Mouse (Mus musculus) embryonic facial prominence, embryonic 15.5 days (tissue): Measurements from ENCODE around the gene Kcnmb3. TPM values are rescaled to one million over a fixed set of nuclear protein-coding genes. Genes with fewer than 3 reads are reported as not detected.
"Not testable (repeated sequence)": the region's sequence is repeated elsewhere in the genome, so short reads cannot be mapped to it uniquely, and the experiment has no call there.

Experiments
- ATAC-seq: fragments of 200-750 bp; cut with Nextera tagmentation; 2 replicates; pipeline ENCODE4 v1.8.0; 2017; ENCODE audit warnings: low read depth, moderate TSS enrichment; ENCODE audit not compliant: insufficient number of reproducible peaks, low FRiP score, low TSS enrichment
- H3K27ac ChIP-seq: fragments of 300-500 bp; sonication (generic); replicated peaks from 2 replicates; pipeline ENCODE4 v1.5.1; 2015; ENCODE audit warnings: mild to moderate bottlenecking, inconsistent platforms
- H3K27me3 ChIP-seq: fragments of 300-500 bp; sonication (generic); 2 replicates; pipeline ENCODE4 v1.6.1; 2015; ENCODE audit warnings: inconsistent platforms
- H3K36me3 ChIP-seq: fragments of 300-500 bp; sonication (generic); 2 replicates; pipeline ENCODE4 v1.6.1; 2015; ENCODE audit warnings: mild to moderate bottlenecking, inconsistent platforms
- H3K4me1 ChIP-seq: fragments of 300-500 bp; sonication (generic); 2 replicates; pipeline ENCODE4 v1.6.1; 2015; ENCODE audit warnings: inconsistent platforms
- H3K4me2 ChIP-seq: fragments of 300-500 bp; sonication (generic); replicated peaks from 2 replicates; pipeline ENCODE4 v1.6.1; 2015; ENCODE audit warnings: mild to moderate bottlenecking, inconsistent platforms
- H3K4me3 ChIP-seq: fragments of 300-500 bp; sonication (generic); replicated peaks from 2 replicates; pipeline ENCODE4 v1.5.1; 2015; ENCODE audit warnings: mild to moderate bottlenecking, inconsistent platforms
- H3K9ac ChIP-seq: fragments of 300-500 bp; sonication (generic); 2 replicates; pipeline ENCODE4 v1.6.1; 2015; ENCODE audit warnings: inconsistent platforms
- H3K9me3 ChIP-seq: fragments of 300-500 bp; sonication (generic); replicated peaks from 2 replicates; pipeline ENCODE4 v1.6.1; 2016; ENCODE audit warnings: inconsistent platforms
- WGBS: fragments of 180-500 bp; shearing (Covaris S2); methylation state at CpG from one replicate; pipeline ENCODE4 v1.1.7; 2015; 5-methylcytosine and 5-hydroxymethylcytosine counted together
- polyA plus RNA-seq: library from polyadenylated mRNA; unstranded; fragments of >200 nt; fragmentation: Nextera tagmentation; extraction: Ambion mirVana; gene quantifications from 2 replicates; pipeline ENCODE4 v1.2.1, GENCODE M21; 2015

Gene Kcnmb3
- polyA plus RNA-seq, 1 experiment from 2014 or later = 0.59 TPM

GRCm38 (mm10) chr3:32468411-32468810 lies 23.6 kb downstream of the Kcnmb3 start:
- H3K9ac ChIP-seq = no peak overlapping the region
- H3K4me2 ChIP-seq = no peak overlapping the region
- 73% methylated on average over 4 of the region's 4 CpGs for WGBS
- H3K4me3 ChIP-seq = no peak overlapping the region
- no peak for ATAC-seq
- H3K36me3 ChIP-seq = peaks cover 6% of the 10 kb centered on the region; the same call in 1 of the 2 replicates
- no peaks in the 10 kb centered on the region for H3K4me1 ChIP-seq
- H3K27me3 ChIP-seq = no peaks in the 10 kb centered on the region
- H3K27ac ChIP-seq = no peak overlapping the region
- no peaks in the 10 kb centered on the region for H3K9me3 ChIP-seq

GRCm38 (mm10) chr3:32467321-32467720 lies 24.7 kb downstream of the Kcnmb3 start:
- WGBS = 95% methylated on average over 4 of the region's 4 CpGs
- no peaks in the 10 kb centered on the region for H3K4me1 ChIP-seq
- ATAC-seq = no peak
- no peaks in the 10 kb centered on the region for H3K9me3 ChIP-seq
- H3K36me3 ChIP-seq = peaks cover 15% of the 10 kb centered on the region
- no peak overlapping the region for H3K27ac ChIP-seq
- H3K9ac ChIP-seq = no peak overlapping the region
- no peak overlapping the region for H3K4me2 ChIP-seq
- H3K4me3 ChIP-seq = no peak overlapping the region
- H3K27me3 ChIP-seq = no peaks in the 10 kb centered on the region

GRCm38 (mm10) chr3:32459777-32460176 lies 32.3 kb downstream of the Kcnmb3 start:
- Histone ChIP-seq H3K9ac (no peak overlapping the region), H3K27me3 (no peaks in the 10 kb centered on the region), H3K36me3 (peaks cover 69% of the 10 kb centered on the region), H3K27ac (no peak overlapping the region), H3K4me3 (no peak overlapping the region), H3K4me1 (no peaks in the 10 kb centered on the region), H3K9me3 (no peaks in the 10 kb centered on the region), H3K4me2 (no peak overlapping the region)
- no peak for ATAC-seq
- WGBS = 65% methylated on average over 4 of the region's 4 CpGs

- peaks cover 59% of the 10 kb centered on the region for H3K36me3 ChIP-seq
These were observed 37.6 kb downstream of the Kcnmb3 start for GRCm38 (mm10) chr3:32454329-32455021.

GRCm38 (mm10) chr3:32441710-32442109 lies 50.3 kb downstream of the Kcnmb3 start:
- no peak overlapping the region for H3K4me3 ChIP-seq
- no peaks in the 10 kb centered on the region for H3K9me3 ChIP-seq
- no peaks in the 10 kb centered on the region for H3K4me1 ChIP-seq
- H3K27ac ChIP-seq = no peak overlapping the region
- ATAC-seq = no peak
- H3K4me2 ChIP-seq = no peak overlapping the region
- no peak overlapping the region for H3K9ac ChIP-seq
- no peaks in the 10 kb centered on the region for H3K27me3 ChIP-seq
- peaks cover 65% of the 10 kb centered on the region for H3K36me3 ChIP-seq

More at GRCm38 (mm10) chr3:32454329-32455021, 37.6 kb downstream of the Kcnmb3 start:
- H3K9ac ChIP-seq = no peak overlapping the region
- no peak overlapping the region for H3K4me2 ChIP-seq
- H3K27ac ChIP-seq = no peak overlapping the region
- H3K27me3 ChIP-seq = no peaks in the 10 kb centered on the region
- no peak overlapping the region for H3K4me3 ChIP-seq
- no peaks in the 10 kb centered on the region for H3K4me1 ChIP-seq
- ATAC-seq = no peak
- no peaks in the 10 kb centered on the region for H3K9me3 ChIP-seq
- 73% methylated on average over 11 of the region's 11 CpGs for WGBS

GRCm38 (mm10) chr3:32438716-32439115 lies 53.3 kb downstream of the Kcnmb3 start:
- Histone ChIP-seq H3K27ac (no peak overlapping the region), H3K4me3 (no peak overlapping the region), H3K9me3 (no peaks in the 10 kb centered on the region), H3K9ac (no peak overlapping the region), H3K27me3 (no peaks in the 10 kb centered on the region), H3K4me1 (no peaks in the 10 kb centered on the region), H3K4me2 (no peak overlapping the region), H3K36me3 (peaks cover 51% of the 10 kb centered on the region)
- ATAC-seq = no peak
- WGBS = 82% methylated on average over 4 of the region's 4 CpGs

GRCm38 (mm10) chr3:32437820-32438219 lies 54.2 kb downstream of the Kcnmb3 start:
- H3K36me3 ChIP-seq = peaks cover 45% of the 10 kb centered on the region
- H3K9me3 ChIP-seq = no peaks in the 10 kb centered on the region
- no peak overlapping the region for H3K4me3 ChIP-seq
- no peak overlapping the region for H3K4me2 ChIP-seq
- no peaks in the 10 kb centered on the region for H3K27me3 ChIP-seq
- ATAC-seq = no peak
- WGBS = 87% methylated on average over 6 of the region's 6 CpGs
- no peaks in the 10 kb centered on the region for H3K4me1 ChIP-seq
- H3K9ac ChIP-seq = no peak overlapping the region
- no peak overlapping the region for H3K27ac ChIP-seq

GRCm38 (mm10) chr3:32437297-32437696 lies 54.7 kb downstream of the Kcnmb3 start:
- WGBS = 96% methylated on average over 6 of the region's 6 CpGs
- no peak for ATAC-seq
- no peak overlapping the region for H3K9ac ChIP-seq
- no peak overlapping the region for H3K4me3 ChIP-seq
- no peak overlapping the region for H3K27ac ChIP-seq
- no peaks in the 10 kb centered on the region for H3K9me3 ChIP-seq
- H3K4me1 ChIP-seq = no peaks in the 10 kb centered on the region
- peaks cover 45% of the 10 kb centered on the region for H3K36me3 ChIP-seq
- H3K27me3 ChIP-seq = no peaks in the 10 kb centered on the region
- no peak overlapping the region for H3K4me2 ChIP-seq

- no peak overlapping the region for H3K4me3 ChIP-seq
- H3K36me3 ChIP-seq = peaks cover 38% of the 10 kb centered on the region
- H3K9ac ChIP-seq = no peak overlapping the region
- ATAC-seq = no peak
- 86% methylated on average over 11 of the region's 11 CpGs for WGBS
- H3K4me2 ChIP-seq = no peak overlapping the region
- H3K9me3 ChIP-seq = no peaks in the 10 kb centered on the region
- H3K27me3 ChIP-seq = no peaks in the 10 kb centered on the region
- H3K4me1 ChIP-seq = no peaks in the 10 kb centered on the region
- no peak overlapping the region for H3K27ac ChIP-seq
These were observed 55.9 kb downstream of the Kcnmb3 start for GRCm38 (mm10) chr3:32436101-32436500.

- no peak overlapping the region for H3K27ac ChIP-seq
These were observed 58.0 kb downstream of the Kcnmb3 start for GRCm38 (mm10) chr3:32434016-32434415.

GRCm38 (mm10) chr3:32430394-32430793 lies 61.6 kb downstream of the Kcnmb3 start:
- ATAC-seq = no peak
- Histone ChIP-seq H3K4me3 (no peak overlapping the region), H3K27ac (no peak overlapping the region), H3K9ac (no peak overlapping the region), H3K27me3 (no peaks in the 10 kb centered on the region), H3K9me3 (no peaks in the 10 kb centered on the region), H3K4me1 (peaks cover 5% of the 10 kb centered on the region; the same call in 1 of the 2 replicates), H3K4me2 (no peak overlapping the region), H3K36me3 (no peaks in the 10 kb centered on the region)
- WGBS = 66% methylated on average over 2 of the region's 2 CpGs

More at GRCm38 (mm10) chr3:32434016-32434415, 58.0 kb downstream of the Kcnmb3 start:
- whole genome bisulfite sequencing = 69% methylated on average over 2 of the region's 2 CpGs
- Histone ChIP-seq H3K9me3 (no peaks in the 10 kb centered on the region), H3K4me1 (no peaks in the 10 kb centered on the region), H3K9ac (no peak overlapping the region), H3K4me3 (no peak overlapping the region), H3K36me3 (peaks cover 20% of the 10 kb centered on the region), H3K4me2 (no peak overlapping the region), H3K27me3 (no peaks in the 10 kb centered on the region)
- ATAC-seq = no peak

- not testable (repeated sequence) for H3K9ac ChIP-seq, H3K9me3 ChIP-seq, H3K4me1 ChIP-seq, H3K27ac ChIP-seq, H3K4me3 ChIP-seq, H3K4me2 ChIP-seq, ATAC-seq, H3K36me3 ChIP-seq, H3K27me3 ChIP-seq
These were observed 62.7 kb downstream of the Kcnmb3 start for GRCm38 (mm10) chr3:32429351-32429750.
